Mouse (Mus musculus): ENCODE data around the gene Tgfa.

The Tgfa gene

GRCm38 (mm10) chr6:86233512-86234430, 38.7 kb downstream of the Tgfa start:
- DNase-seq, result no peak

DNA sequence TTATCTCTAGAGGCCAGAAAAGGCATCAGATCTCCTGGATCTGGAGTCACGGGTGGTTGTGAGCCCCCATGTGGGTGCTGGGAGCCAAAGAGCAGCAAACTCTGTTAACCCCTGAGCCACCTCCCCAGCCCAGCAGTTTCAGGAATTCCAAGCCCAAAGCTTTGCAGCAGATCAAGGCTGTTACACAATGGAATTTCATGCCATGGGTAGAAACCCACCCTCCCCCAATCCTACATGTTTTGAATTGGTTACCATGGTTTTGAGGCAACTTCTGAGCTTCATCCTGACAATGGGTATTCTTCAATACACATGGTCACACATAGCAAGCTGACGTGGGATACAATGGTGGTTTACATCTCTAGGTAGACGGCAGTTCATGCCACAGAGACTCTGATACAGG, 49.8 kb downstream of the Tgfa start:
- DNase-seq, result no peak

DNA sequence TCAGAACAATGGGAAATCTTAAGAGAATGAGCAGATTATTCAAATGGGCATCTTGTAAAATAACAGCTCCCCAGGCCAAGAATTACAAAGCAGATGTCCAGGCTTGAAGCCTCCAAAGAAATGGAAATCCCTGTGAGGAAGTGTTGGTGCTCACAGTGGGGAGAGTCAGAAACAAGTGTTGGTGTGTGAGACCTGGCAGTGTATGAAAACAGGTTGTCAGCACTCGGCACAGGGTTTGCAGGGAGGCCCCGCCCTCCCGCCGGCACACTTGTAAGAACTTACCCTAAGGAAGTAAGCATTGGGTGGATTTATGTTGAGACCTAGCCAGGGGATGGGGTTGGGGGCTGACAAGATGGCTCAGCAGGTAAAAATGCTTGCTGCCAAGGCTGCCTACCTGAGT, 50.9 kb downstream of the Tgfa start:
- DNase-seq, result no peak

GRCm38 (mm10) chr6:86248562-86248961, 53.5 kb downstream of the Tgfa start:
- no peak for DNase-seq

- DNase-seq, result no peak
These were observed 54.0 kb downstream of the Tgfa start for GRCm38 (mm10) chr6:86249042-86249441.

- DNase-seq, result no peak
These were observed 55.2 kb downstream of the Tgfa start for GRCm38 (mm10) chr6:86250236-86250635.

- no peak for DNase-seq
These were observed 55.8 kb downstream of the Tgfa start for GRCm38 (mm10) chr6:86250830-86251229.

DNA sequence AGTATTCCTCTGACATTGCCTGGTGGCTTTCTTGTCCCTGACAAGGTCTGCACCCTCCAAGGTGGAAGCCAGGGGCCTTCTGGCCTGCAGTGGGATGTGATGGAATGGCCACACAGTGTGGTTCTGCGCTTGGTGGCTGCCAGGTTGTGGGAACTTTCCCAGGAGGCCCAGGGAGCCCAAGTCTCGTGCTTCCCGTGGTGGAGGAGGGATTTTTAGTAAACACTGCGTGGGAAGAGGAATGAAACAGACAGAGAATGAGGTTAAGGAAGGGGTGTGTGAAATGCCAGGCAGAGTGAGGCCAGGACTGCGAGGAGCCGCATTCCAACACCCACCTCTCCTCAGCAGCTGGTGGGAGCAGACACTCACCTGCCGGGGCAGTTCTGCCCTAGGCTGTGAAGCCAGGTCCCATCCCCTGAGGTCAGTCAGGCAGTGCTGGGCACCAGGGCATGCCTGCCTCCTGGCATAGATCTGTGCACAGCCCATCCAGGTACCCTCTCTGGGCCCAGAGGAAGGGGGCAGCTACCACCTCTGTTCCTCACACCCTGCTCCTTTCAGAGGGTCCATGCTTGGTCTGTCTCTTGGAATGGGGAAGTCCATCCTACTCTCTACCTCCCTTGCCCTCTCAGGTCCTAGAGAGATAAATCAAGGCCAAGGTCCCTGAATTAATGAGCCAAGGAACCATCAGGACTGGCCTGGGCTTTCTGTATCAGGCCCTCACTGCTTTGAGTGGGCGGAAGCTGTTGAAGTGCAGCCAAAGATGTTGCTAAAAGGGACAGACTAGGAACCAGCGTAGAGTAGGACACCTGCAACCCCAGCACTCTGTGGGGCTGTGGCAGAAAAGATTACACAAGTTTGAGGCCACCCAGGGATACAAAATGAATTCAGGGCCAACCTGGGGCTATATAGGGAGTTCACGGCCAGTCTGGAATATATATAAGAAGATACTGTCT, 57.4 kb downstream of the Tgfa start:
- DNase-seq, result no peak

DNA sequence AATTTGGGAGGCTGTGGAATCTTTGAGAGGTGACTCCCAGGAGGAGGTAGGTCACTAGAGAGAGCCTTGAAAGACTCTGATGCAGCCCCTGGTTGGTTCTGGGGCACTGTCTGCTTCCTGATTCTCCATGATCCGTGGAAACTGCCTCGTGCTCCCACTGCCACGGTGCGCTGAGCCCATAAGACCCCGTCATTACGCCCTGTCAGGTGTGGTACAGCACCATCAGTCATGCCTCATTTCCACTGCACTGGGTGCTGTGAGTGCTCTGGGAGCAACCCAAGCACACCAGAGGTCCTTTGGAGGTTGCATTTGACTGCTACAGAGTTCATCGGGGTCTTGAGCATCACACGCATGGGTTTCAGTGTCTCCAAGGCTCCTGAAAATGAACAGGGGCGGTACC, 60.9 kb downstream of the Tgfa start:
- DNase-seq, result no peak

- no peak for DNase-seq
These were observed 64.2 kb downstream of the Tgfa start for GRCm38 (mm10) chr6:86259242-86259641.

DNA sequence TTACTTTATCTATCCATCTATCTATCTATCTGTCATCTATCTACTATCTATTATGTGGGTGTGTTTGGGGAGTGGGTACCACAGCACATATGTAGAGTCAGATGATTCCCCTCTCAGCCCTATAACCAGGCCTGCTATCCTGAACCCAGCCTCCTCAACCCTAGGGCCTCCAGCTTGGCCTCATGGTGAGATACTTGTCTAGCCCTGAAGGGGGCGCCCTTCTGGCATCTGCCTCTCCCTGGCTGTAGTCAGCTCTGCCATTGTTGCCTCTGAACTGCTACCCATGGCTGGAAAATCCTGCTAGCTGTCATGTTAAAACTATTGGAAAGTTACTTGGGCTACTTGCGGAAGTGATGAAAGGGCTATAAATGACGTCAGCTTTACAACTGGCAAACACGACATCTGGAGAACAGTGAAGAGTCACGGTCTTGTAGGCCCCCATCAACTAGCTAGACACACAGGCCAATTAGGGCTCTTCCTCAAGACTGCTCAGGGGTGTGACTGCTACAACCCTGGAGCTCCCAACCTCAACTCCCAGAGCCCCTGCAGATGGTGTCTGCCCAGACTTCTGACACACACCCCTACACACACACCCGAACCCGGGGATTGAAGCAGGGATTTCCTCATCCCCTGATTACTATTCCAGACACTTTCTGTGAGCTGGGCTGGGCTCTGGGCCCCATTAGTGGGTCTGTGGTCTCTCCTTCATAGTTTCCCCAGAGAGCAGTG, 65.5 kb downstream of the Tgfa start:
- no peak for DNase-seq

GRCm38 (mm10) chr6:86266786-86267185, 71.8 kb downstream of the Tgfa start:
- no peak for DNase-seq

DNA sequence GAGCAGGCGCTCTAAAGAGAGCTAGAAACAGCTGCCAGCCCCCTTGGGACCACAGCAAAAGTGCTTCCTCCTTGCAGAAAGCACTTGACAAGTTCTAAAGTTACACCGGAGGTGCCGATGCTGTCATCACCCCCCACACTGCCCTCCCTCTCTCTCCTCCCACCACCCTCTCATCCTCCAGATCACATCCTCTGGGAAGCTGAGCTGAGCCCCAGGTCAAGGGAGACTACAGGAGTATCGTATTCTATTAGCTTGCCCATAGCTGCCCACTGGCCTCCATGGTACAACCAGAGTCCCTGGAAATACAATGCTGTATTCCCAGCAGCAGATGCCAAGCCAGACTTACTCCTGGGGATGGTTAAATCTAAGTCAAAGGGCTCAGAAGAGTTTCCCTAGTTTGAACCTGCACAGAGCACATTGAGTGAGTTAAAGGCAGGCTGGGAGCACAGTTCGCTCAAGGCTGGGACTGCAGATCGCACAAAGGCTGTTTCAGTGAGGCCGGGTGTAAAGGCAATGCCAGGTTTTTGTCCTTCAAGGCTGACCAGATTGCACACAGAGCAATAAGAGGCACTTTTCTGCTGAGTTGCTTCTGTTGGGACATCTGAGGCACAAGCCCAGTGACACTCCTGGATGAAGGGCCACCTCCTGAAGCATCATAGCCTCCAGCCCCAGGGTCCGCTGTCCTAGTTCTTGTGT, 75.5 kb downstream of the Tgfa start:
- no peak for DNase-seq

GRCm38 (mm10) chr6:86271130-86271529, 76.1 kb downstream of the Tgfa start:
- peak; percentile 38 to 43 for DNase-seq

DNA sequence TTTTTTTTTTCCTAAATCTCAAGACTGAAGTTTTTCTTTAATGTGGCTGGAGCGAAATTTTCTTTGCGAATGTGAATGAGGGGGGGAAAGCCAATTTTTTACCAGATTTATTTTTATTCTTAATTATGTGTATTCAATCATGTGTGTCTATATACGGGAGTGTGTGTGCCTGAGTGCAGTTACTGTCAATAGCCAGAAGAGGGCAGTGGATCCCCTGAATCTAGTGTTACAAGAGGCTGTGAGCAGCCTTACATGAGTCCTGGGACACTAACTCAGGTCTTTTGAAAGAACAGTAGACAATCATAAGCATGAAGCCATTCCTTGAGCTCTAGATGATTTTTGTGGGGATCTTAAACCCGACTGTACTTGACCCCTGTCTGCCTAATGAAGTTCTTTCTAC, 80.7 kb downstream of the Tgfa start:
- DNase-seq, result no peak

GRCm38 (mm10) chr6:86276816-86277215, 81.8 kb downstream of the Tgfa start:
- no peak for DNase-seq

DNA sequence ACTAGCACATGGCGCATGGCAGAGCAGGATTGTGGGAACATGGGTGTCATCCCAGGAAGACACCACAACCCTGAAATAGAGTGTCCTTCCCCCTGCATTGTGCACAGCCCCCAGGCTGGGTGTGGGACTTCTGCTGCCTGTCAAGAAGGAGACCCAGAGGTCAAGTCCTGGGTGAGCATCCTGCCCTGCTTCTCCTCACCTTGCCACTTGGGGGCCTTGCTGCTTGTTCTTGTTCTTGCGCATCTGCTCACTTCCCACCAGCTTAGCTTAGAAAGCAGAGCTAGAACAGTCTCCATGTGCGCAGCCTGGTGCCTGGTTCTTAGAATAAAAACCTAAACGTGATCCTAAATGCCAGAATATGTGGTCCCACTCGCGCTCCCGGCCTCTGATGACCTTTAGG, 82.6 kb downstream of the Tgfa start:
- no peak for DNase-seq

DNA sequence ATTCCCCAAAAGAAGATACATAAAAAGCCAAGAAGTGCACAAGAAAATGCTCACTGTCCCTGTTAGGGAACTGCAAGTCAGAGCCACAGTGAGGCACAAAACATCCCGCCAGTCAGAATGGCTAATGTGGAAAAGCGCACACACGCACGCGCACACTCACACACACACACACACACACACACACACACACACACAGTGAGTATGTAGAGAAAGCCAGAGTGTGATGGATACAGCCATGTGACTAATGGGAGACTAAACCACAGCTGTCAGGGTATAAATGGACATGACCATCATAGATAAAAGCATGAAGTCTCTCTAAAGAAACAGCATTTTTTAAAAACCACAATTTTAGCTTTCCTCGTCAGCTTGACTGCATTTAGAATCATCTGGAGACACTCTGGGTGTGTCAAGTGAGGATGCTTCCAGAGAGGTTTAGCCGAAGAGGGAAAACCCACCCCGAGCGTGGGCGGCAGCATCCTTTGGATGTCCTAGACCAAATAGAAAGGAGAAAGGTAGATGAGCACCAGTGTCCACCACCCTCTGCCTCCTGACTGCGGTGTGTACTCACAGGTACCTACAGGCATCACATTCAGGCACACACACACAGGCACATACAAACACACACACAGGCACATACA, 86.7 kb downstream of the Tgfa start:
- no peak for DNase-seq

DNA sequence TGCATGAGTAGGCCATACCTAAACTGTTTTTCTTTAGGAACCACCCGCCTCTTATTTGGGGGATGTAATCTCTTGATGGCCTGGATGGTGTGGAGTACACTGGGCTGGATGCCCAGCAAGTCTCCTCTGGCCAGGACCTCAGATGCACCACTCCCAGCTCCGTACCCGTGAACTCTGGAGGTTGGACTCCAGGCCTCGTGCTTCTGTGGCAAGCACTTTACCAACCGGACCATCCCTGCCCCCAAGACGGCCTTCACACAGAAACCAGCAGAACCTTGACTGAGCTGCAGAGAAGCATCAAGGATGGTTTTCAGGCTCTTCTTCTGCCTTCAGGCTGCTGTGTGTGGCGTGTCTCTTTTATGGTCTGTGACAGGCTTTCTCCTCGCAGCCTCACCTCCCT, 98.3 kb downstream of the Tgfa start:
- DNase-seq, result no peak

- DNase-seq, result no peak
These were observed 100.4 kb downstream of the Tgfa start for GRCm38 (mm10) chr6:86295451-86295850.

DNA sequence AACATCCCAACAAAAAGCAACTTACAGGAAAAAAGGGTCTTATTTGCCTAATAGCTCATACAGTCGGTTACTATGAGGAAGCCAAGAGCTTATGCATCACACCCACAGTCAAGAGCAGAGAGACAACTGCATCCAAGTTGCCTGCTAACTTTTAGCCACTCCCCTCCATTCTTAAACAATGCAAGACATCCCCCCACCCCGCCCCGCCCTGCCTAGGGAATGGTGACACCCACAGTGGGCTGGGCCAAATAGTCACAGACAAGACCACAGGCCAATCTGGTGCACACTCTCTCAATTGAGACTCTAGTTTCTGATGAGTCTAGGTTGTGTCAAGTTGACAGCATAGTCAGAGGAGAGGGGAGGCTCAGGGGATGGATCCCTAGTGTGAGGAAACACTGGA, 101.1 kb downstream of the Tgfa start:
- no peak for DNase-seq

DNA sequence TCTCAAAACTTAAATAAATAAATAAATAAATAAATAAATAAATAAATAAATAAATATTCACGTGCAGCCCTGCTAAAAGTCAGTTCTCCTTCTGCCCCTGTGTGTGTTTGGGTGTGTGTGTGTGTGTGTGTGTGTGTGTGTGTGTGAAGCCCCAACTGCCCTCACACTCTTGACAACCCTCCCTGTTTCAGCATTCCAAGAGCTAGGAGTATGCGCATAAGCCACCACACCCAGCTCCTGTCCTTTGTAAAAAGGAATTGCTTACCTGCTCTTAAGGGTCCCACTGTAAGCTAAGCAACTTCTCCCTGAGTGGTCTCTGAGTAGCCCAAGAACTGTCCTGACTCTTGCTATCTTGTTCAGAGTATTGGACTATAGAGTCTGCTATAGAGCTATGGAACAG, 101.9 kb downstream of the Tgfa start:
- DNase-seq, result no peak
